Mouse (Mus musculus): ENCODE measurements around the gene Peak1. TPM values are rescaled to one million over a fixed set of nuclear protein-coding genes. Genes with fewer than 3 reads are reported as not detected.

The Peak1 gene
- polyA plus RNA-seq, 1 experiment from 2014 or later: 10.0 TPM

- peaks cover 5% of the 10 kb centered on the region for H3K9me3 ChIP-seq
- H3K4me3 ChIP-seq: no peak overlapping the region
- no peak for DNase-seq (ENCODE audit: low spot score)
- H3K36me3 ChIP-seq: peaks cover 23% of the 10 kb centered on the region; the same call in 1 of the 2 replicates
- peaks cover 20% of the 10 kb centered on the region for H3K4me1 ChIP-seq
- no peaks in the 10 kb centered on the region for H3K27me3 ChIP-seq (ENCODE audit: insufficient read depth, poor library complexity, severe bottlenecking)
- WGBS: 91% methylated on average over 20 of the region's 20 CpGs
- no peak overlapping the region for H3K27ac ChIP-seq
These were observed 160.5 kb downstream of the Peak1 start for GRCm38 (mm10) chr9:56257227-56258000.

DNA sequence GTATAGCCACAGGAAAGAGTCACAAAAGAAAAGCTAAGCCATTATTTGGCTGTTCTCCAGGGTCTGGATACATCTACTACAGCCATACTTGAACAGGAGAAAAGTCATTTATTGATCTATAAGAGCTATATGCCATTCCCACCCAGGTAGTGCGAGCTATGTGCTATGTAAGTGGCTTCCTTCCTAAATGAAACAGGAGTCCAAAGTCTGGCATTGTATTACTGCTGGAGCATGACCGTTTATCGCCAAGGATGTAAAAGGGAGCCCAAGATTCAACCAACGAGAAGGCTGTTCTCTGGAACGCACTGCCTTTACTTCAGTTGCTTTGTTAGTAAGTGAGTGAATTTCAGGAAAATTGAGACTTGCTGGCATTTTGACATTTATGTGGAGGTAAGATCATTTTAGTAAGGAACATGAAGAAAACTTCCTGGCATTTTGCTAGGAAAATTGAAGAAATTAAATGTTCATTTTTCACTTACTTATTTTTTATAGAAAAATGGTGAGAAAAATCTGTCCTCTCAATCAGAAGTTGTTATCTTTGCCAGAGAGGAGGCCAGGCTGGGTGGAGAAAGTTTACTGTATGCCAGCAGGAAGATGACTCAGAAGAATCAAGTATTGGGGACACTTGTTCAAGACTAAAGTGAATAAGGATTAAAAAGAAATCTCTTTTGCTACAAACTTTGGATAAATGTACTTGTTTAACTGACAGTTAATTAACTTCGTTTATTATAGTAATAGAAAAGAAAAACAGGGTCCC, 162.0 kb downstream of the Peak1 start:
- no peak overlapping the region for H3K4me3 ChIP-seq
- no peaks in the 10 kb centered on the region for H3K27me3 ChIP-seq (ENCODE audit: insufficient read depth, poor library complexity, severe bottlenecking)
- no peak overlapping the region for H3K27ac ChIP-seq
- DNase-seq (ENCODE audit: low spot score): no peak
- H3K9me3 ChIP-seq: peaks cover 5% of the 10 kb centered on the region
- WGBS: 89% methylated on average over 6 of the region's 6 CpGs
- peaks cover 16% of the 10 kb centered on the region for H3K4me1 ChIP-seq
- peaks cover 23% of the 10 kb centered on the region; the same call in 1 of the 2 replicates for H3K36me3 ChIP-seq

GRCm38 (mm10) chr9:56244336-56244735, 173.5 kb downstream of the Peak1 start:
- peaks cover 27% of the 10 kb centered on the region for H3K4me1 ChIP-seq
- H3K4me3 ChIP-seq: no peak overlapping the region
- H3K36me3 ChIP-seq: peaks cover 11% of the 10 kb centered on the region; the same call in 1 of the 2 replicates
- no peak for DNase-seq (ENCODE audit: low spot score)
- 82% methylated on average over 8 of the region's 8 CpGs for WGBS
- H3K9me3 ChIP-seq: no peaks in the 10 kb centered on the region
- no peaks in the 10 kb centered on the region for H3K27me3 ChIP-seq (ENCODE audit: insufficient read depth, poor library complexity, severe bottlenecking)
- no peak overlapping the region for H3K27ac ChIP-seq

DNA sequence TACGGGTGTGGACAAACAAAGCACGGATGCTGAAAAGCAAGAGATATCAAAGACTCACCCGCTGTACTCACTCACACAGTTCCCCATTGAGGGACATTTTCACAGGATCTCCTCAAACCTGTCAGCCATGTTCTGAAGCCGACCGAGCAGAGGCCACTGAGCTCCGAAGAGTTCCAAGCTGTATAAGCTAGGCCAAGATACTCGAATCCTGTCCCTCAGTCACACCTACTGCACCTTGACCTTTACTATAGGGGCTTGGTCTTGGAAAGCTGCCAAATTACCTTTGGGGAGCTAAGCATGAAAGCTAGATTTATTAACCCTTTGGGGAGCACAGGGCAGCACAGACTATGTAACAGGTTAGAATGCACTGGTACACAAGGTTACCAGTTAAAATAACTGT, 174.0 kb downstream of the Peak1 start:
- no peak overlapping the region for H3K4me3 ChIP-seq
- no peak for DNase-seq (ENCODE audit: low spot score)
- H3K27ac ChIP-seq: no peak overlapping the region
- WGBS: 82% methylated on average over 7 of the region's 7 CpGs
- H3K4me1 ChIP-seq: peaks cover 27% of the 10 kb centered on the region
- H3K9me3 ChIP-seq: no peaks in the 10 kb centered on the region
- H3K36me3 ChIP-seq: peaks cover 11% of the 10 kb centered on the region; the same call in 1 of the 2 replicates
- H3K27me3 ChIP-seq (ENCODE audit: insufficient read depth, poor library complexity, severe bottlenecking): no peaks in the 10 kb centered on the region

GRCm38 (mm10) chr9:56242686-56243085, 175.2 kb downstream of the Peak1 start:
- H3K27ac ChIP-seq: 0 out of 2 replicates have a peak overlapping the region, but pooled peaks have one; percentile 22
- H3K4me1 ChIP-seq: peaks cover 22% of the 10 kb centered on the region
- H3K36me3 ChIP-seq: peaks cover 11% of the 10 kb centered on the region; the same call in 1 of the 2 replicates
- WGBS: 70% methylated on average over 3 of the region's 3 CpGs
- H3K27me3 ChIP-seq (ENCODE audit: insufficient read depth, poor library complexity, severe bottlenecking): no peaks in the 10 kb centered on the region
- DNase-seq (ENCODE audit: low spot score): no peak
- no peak overlapping the region for H3K4me3 ChIP-seq
- H3K9me3 ChIP-seq: no peaks in the 10 kb centered on the region

DNA sequence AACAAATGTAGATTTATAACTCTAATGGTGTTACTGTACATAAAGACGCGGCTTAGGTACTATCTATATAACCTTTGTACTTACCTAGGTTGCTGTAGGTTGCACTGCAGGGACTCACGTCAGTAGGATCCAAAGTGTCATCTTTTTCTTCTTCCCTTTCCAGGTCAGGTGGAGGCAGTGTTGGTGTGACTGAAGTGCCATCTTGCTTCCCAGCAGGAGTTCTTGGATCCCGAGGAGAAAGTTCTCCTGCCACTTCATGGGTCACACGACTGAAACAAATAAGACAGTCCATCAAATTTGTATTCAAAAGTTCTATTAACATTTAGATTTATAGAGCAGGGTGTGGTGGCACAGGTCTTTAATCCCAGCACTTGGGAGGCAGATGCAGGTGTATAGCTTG, 176.8 kb downstream of the Peak1 start:
- Histone ChIP-seq H3K36me3 (peaks cover 11% of the 10 kb centered on the region; the same call in 1 of the 2 replicates), H3K4me1 (peaks cover 36% of the 10 kb centered on the region), H3K27me3 (ENCODE audit: insufficient read depth, poor library complexity, severe bottlenecking) (no peaks in the 10 kb centered on the region), H3K27ac (no peak overlapping the region), H3K4me3 (no peak overlapping the region), H3K9me3 (no peaks in the 10 kb centered on the region)
- no peak for DNase-seq (ENCODE audit: low spot score)
- WGBS: 89% methylated on average over 5 of the region's 5 CpGs

- Histone ChIP-seq H3K27ac (peak overlapping the region; percentile 82), H3K4me1 (peaks cover 67% of the 10 kb centered on the region), H3K27me3 (ENCODE audit: insufficient read depth, poor library complexity, severe bottlenecking) (no peaks in the 10 kb centered on the region), H3K9me3 (no peaks in the 10 kb centered on the region), H3K36me3 (peaks cover 6% of the 10 kb centered on the region; the same call in 1 of the 2 replicates), H3K4me3 (peak overlapping the region; percentile 18; the same call in 1 of the 2 replicates)
- DNase-seq (ENCODE audit: low spot score): no peak
- WGBS: 19% methylated on average over 6 of the region's 6 CpGs
These were observed 182.0 kb downstream of the Peak1 start for GRCm38 (mm10) chr9:56235871-56236298.

GRCm38 (mm10) chr9:56235281-56235680, 182.6 kb downstream of the Peak1 start:
- H3K4me3 ChIP-seq: no peak overlapping the region
- peak overlapping the region; percentile 82 for H3K27ac ChIP-seq
- H3K4me1 ChIP-seq: peaks cover 64% of the 10 kb centered on the region
- no peaks in the 10 kb centered on the region for H3K27me3 ChIP-seq (ENCODE audit: insufficient read depth, poor library complexity, severe bottlenecking)
- WGBS: 58% methylated on average over 5 of the region's 5 CpGs
- no peak for DNase-seq (ENCODE audit: low spot score)
- H3K36me3 ChIP-seq: 0 out of 2 replicates have a peak, but pooled peaks cover 2% of the 10 kb centered on the region
- H3K9me3 ChIP-seq: no peaks in the 10 kb centered on the region

DNA sequence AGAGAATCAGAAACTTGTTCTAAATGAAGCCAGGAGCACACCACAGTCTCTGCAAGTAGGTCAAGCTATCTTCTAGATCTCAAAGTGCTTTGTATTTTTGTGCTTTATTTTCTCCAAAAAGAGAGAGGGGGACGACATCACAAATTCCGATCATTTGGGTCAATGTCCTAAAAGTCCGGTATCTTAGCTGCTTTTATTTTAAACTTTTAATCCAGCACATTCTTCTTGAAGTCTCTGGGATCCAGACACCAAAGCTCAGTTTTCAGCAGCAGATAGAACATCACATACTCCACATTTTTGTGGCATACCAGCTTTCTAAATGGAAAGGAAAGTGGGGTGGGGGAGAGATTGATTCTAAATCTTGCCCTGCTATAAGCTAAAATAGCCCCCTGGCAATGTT, 183.3 kb downstream of the Peak1 start:
- Histone ChIP-seq H3K4me3 (no peak overlapping the region), H3K36me3 (no peaks in the 10 kb centered on the region), H3K27me3 (ENCODE audit: insufficient read depth, poor library complexity, severe bottlenecking) (no peaks in the 10 kb centered on the region), H3K9me3 (no peaks in the 10 kb centered on the region), H3K4me1 (peaks cover 57% of the 10 kb centered on the region), H3K27ac (peak overlapping the region; percentile 82; the same call in 1 of the 2 replicates)
- WGBS: 62% methylated on average over 3 of the region's 3 CpGs
- DNase-seq (ENCODE audit: low spot score): no peak

GRCm38 (mm10) chr9:56233316-56233715, 184.6 kb downstream of the Peak1 start:
- H3K4me3 ChIP-seq: no peak overlapping the region
- peak overlapping the region; percentile 67; the same call in 1 of the 2 replicates for H3K27ac ChIP-seq
- no peaks in the 10 kb centered on the region for H3K9me3 ChIP-seq
- DNase-seq (ENCODE audit: low spot score): no peak
- peaks cover 55% of the 10 kb centered on the region for H3K4me1 ChIP-seq
- H3K36me3 ChIP-seq: no peaks in the 10 kb centered on the region
- 86% methylated on average over 2 of the region's 2 CpGs for WGBS
- H3K27me3 ChIP-seq (ENCODE audit: insufficient read depth, poor library complexity, severe bottlenecking): no peaks in the 10 kb centered on the region

DNA sequence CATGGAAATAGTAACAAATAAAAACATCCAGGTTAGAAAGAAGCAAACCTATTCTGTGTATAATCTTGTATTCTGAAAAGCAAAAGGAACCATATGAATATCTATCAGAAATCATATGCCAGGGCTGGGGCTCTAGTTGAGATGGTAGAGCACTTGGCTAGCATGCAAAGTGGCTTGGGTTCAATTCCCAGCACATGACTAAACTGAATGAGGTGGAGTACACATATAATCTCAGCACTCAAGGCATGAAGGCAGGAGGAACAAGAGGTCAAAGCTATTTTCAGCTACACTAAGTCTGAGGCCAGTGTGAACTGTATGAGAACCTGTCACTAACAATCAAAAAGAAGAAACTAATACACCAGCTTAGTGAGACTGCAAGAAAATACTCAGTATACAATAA, 187.0 kb downstream of the Peak1 start:
- DNase-seq (ENCODE audit: low spot score): no peak
- Histone ChIP-seq H3K27me3 (ENCODE audit: insufficient read depth, poor library complexity, severe bottlenecking) (no peaks in the 10 kb centered on the region), H3K27ac (no peak overlapping the region), H3K4me3 (no peak overlapping the region), H3K4me1 (peaks cover 38% of the 10 kb centered on the region), H3K9me3 (no peaks in the 10 kb centered on the region), H3K36me3 (peaks cover 15% of the 10 kb centered on the region)

DNA sequence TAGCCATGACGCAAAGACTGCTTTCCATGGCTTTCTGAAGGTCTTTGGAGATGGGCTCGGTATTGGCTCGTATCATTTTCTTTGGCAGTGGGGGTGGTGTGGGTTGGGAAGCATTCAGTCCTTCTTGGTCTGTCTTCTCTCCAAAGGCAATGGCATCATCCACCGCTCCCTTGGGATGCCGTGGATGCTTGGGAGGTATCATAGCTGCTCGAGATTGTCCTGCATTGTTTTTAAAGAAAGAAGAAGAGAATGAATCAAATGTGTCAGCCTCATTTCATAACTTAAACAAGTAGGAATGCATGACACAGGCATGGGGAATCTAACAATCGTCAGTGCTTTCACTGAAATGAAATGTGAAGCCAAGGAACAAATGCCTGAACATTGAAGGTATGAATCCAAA, 190.2 kb downstream of the Peak1 start:
- Histone ChIP-seq H3K36me3 (peaks cover 17% of the 10 kb centered on the region), H3K4me3 (no peak overlapping the region), H3K9me3 (no peaks in the 10 kb centered on the region), H3K27me3 (ENCODE audit: insufficient read depth, poor library complexity, severe bottlenecking) (no peaks in the 10 kb centered on the region), H3K27ac (no peak overlapping the region), H3K4me1 (peaks cover 8% of the 10 kb centered on the region; the same call in 1 of the 2 replicates)
- 90% methylated on average over 7 of the region's 7 CpGs for WGBS
- no peak for DNase-seq (ENCODE audit: low spot score)

Measured in heart, embryonic 10.5 days (tissue).